Mouse (Mus musculus): ENCODE data around the gene Soat2.

Soat2 gene

DNA sequence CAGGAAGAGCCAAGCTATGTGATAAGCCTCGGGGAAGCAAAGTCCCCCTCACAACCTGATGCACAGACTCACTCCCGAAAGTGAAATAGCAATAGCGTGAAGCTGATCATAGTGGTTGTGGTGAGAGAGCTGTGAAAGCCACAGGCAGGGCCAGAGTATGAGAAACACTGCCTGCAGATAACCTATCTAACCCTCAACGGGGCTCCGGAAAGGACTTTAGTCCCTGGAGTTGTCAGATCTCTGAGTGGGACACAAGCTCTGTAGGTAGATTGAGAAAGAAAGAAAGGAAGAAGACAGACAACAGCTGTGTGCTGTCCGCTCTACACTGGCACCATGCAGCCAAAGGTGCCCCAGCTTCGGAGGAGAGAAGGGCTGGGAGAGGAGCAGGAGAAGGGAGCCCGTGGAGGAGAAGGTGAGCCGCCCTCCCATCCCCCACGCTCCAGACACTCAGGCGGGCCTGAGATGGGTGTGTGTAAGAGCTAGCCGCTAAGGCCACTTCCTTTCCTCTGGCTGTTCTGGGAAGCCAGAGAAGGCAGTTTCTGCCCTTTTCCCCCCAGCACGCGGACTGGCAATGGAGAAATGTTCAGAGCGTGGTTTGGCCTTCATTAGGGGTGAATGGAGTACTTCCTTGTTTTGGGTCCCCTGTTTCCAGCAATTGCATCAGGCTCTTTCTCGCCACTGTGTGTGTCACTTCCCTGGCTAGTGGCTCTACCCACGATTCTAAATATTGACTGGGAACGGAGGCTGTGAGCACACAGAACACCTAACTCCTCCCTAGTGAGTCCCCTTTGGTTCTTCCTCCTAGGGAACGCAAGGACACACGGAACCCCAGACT, at the start of gene Soat2:
Gene Soat2 (plus strand): TSS at position 226 of the 835 bp plus-strand sequence.
- ATAC-seq (ENCODE audit: insufficient number of reproducible peaks, low FRiP score, low TSS enrichment), result no peak

DNA sequence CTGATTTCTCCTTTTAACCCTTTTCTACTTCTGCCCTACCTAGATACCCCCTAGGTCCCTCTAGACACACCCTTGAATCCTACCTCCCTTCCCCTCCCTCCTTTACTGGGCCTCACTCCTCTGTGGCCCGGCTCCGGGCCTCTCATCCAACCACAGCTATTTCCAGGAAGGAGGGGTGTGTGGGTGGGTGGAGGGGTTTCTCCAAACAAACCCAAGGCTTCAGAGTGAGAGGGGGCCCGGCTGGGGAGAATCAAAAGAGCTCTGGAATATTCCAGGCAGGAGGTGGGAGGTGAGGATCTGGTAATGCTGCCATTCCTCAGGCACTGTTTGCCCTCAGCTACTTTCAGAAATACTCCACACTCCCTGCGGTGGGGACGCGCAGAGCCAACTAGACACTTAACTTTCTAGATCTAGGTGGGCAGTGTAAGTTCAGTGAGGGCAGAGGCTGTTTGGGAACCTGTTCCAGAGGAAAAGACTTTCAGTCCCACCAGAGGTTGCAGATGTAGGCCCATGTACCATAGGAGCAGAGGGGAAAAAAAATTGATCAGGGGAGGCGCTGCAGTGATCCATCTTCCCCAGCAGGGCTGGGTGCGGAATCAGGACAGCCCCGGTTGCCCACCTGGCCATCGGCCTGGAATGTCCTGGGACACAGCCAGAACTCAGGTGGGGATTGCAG, 49.2 kb upstream of the Soat2 start:
- no peak for ATAC-seq (ENCODE audit: insufficient number of reproducible peaks, low FRiP score, low TSS enrichment)

DNA sequence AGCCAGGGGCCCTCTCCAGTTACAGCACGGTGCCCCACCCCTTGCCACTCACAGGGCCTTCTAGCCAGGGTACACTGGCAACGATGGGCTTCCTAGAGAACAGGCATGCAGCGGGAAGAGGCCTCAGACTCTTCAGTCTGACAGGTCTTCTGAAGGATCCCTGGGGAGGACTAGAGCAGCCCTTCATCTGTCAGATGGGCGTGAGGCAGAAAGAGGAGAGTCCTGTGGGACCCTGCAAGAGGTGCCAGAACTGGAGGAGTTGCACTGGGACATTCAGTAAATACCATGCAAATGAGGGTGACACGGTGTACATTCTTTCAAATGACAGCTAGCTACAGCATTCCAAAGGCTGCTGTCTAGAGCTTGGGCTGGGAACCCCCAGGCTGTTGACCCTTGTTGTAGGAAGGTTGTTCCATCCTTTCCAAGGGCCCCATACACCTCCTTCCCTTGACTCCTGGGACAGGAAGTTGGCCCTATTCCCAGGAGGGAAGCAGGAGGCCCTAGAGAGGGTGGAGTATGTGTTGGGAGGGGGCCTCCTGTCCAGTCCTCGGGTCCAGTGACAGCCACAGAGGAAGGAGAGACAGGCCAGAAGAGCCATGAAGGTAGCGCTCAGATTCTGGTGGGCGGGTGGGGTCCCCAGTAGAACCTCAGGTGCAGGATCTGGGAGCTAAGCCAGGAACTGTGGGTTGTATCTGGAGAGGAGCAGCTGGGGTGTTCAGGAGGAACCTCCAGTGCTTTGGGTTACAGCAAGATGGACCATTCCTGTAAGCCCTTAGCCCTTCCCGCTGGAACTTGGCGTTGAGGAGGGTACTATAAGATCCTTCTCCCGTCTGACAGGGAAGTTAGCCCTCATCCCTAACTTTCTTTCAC, 48.4 kb upstream of the Soat2 start:
- ATAC-seq (ENCODE audit: insufficient number of reproducible peaks, low FRiP score, low TSS enrichment), result no peak

DNA sequence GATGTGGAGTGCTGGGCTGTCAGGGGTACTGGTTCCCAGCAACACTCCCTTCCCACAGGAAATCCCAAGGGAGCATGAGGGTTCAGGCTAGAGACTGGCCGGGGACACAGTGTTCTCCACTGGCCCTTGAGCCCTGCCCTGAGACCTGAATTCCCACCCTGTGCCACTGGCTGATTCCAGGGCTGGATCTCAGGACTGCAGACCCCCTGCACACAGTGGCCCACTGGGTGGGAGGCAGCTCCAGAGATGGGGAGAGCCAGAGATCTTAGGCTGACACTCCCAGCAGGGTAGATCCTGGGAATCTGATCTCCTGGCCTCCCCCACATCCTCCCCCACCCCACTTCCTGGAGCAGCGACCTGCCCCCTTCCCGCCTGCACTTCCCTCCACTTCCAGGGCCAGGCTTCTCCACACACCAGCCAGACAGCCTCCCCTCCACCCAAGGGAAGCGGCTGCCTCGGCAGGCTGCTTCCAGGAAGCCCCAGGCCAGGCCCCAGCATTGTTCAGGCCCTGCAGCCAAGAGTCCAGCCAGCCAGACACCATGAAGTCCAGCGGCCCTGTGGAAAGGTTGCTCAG, 47.7 kb upstream of the Soat2 start:
- ATAC-seq (ENCODE audit: insufficient number of reproducible peaks, low FRiP score, low TSS enrichment), result no peak

DNA sequence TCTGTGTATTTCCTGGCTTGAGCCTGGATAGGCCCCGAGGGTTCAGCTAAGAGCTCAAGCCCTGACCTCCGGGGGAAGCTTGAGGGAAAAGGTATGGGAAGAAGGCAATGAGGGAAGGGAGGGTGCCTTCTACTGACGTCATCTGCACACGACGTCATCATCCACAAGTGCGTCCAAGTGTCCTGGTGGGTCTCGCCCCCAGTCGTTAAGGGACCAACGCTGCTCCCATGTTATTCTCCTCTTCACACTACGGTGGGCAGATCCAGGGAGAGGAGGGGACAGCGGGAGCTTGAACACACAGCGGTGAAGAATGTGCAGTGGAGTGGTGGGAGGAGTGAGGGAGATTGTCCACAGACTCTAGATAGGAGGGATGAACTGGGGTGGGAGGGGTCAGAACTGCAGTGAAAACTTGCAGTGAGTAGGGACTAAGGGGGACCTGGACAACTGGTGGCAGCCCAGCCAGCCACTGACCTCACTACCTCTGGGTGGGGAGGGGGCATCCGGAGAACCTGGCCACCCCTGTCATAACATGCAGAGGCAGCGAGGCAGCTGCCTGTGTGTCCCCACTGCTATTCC, 46.9 kb upstream of the Soat2 start:
- no peak for ATAC-seq (ENCODE audit: insufficient number of reproducible peaks, low FRiP score, low TSS enrichment)

DNA sequence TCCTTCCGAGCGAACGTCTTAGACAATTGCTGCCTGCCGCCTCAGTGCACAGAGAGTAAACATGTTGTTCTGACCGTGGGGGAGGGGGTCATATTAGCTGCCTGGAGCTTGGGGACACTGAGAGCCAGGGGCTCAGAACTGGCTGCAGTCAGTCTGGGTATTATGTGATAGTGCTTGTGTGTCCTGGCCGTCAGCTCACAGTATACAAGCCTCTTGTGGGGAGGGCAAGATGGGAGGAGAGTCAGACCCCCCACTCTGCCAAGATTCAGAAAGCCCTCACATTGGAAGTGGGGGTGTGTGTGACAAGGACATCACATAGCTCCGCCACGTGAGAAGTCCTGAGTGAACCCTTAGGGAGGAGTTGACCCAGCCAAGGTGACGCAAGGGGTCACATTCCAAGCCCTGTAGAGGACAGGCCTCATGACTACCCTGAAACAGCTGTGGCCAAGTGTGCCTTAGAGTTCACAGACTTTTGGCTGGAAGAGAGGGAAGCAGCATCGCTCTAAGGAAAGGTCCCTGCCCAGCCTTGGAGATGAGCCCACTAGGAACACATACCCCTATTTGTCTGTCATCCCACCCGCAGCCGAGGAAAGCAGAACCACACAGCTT, 46.3 kb upstream of the Soat2 start:
- ATAC-seq (ENCODE audit: insufficient number of reproducible peaks, low FRiP score, low TSS enrichment), result no peak

DNA sequence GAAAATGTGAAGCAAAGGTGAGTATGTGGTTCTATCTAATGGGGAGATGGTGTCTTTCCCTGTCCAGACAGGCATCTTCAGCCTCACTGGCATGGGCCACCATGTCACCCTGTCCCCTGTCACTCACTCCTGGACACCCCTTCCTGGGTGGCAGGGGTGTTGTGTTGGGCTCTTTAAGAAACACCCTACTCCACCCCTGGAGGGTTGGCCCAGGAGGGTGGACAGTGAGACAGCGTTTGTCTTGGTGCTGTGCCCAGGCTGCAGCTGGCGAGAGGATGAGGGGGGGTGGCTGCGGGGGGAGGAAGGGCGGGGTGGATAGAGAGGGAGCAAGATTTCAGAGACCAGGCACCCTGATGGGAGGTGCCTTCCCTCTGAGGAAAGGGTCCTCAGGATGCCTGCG, 45.0 kb upstream of the Soat2 start:
- no peak for ATAC-seq (ENCODE audit: insufficient number of reproducible peaks, low FRiP score, low TSS enrichment)

DNA sequence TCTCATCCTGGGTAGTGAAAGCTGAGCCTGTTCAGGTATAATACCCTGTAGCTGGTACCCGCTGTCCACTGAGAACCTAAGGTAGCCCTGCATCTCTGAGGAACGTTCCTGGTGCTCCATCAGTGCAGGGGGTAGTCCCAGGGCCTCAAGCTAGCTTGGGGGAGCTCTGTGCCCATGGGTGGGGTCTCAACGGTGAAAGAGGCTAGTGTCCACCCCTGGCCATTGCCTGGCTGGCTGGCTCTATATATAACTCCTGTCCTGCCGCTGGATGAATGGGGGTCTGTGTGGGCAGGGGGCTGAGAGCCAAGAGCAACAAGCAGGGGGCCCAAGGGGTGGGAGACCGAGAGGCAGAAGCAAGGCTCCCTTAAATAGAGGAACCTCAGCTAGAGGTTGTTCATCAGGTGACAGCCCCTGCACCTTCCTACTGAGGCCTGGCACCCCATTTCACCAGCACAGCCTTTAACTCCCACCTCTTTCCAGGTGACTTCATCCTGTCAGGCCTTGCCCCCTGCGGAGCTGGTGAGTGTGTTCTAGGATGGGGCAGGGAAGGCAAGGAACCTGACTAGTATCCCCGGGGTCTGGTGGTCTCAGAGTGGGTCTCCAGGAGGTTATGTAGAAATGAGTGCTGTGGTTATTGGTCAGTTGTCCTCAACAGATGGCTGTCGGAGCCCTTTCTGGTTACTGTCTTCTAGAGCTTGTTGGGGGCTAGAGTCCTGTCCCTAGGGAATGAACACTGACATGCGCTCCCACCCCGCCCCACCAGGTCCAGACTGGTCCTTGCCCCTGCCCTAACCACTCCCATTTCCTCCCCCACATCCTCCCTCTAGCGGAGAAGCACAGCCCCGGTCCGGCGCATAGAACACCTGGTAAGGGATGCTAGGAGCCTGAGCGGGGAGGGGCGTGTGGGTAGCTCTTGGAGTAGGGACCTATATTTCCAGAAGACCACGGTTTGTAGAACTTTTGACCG, 44.3 kb upstream of the Soat2 start:
- ATAC-seq (ENCODE audit: insufficient number of reproducible peaks, low FRiP score, low TSS enrichment), result no peak

DNA sequence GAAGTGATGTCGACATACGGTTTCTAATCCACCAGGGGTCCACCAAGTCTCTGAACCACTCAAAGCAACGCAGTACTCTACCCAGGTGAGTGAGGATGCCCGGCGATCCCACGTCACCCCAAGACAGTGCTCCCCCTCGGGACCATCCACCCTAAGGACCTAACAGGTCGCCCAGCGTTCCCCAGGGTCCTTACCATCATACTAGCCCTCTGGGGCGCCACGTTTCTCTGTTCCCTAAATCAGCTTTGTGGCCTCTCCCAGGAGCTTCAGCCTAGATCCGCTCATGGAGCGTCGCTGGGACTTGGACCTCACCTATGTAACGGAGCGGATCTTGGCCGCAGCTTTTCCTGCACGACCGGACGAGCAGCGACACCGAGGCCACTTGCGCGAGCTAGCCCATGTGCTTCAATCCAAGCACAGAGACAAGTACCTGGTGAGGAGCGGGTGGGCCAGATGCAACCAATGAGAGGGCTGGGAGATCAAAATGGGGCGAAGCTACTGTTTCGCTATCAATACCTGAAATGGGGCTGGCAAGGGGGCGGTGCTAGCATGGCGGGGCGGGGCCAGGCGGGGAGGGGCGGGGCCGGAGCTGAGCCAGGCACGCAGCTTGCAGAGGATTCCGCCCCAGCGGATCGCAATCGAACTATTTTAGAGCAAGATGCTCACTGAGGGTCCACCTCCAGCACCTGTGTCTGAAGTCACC, 43.4 kb upstream of the Soat2 start:
- no peak for ATAC-seq (ENCODE audit: insufficient number of reproducible peaks, low FRiP score, low TSS enrichment)

DNA sequence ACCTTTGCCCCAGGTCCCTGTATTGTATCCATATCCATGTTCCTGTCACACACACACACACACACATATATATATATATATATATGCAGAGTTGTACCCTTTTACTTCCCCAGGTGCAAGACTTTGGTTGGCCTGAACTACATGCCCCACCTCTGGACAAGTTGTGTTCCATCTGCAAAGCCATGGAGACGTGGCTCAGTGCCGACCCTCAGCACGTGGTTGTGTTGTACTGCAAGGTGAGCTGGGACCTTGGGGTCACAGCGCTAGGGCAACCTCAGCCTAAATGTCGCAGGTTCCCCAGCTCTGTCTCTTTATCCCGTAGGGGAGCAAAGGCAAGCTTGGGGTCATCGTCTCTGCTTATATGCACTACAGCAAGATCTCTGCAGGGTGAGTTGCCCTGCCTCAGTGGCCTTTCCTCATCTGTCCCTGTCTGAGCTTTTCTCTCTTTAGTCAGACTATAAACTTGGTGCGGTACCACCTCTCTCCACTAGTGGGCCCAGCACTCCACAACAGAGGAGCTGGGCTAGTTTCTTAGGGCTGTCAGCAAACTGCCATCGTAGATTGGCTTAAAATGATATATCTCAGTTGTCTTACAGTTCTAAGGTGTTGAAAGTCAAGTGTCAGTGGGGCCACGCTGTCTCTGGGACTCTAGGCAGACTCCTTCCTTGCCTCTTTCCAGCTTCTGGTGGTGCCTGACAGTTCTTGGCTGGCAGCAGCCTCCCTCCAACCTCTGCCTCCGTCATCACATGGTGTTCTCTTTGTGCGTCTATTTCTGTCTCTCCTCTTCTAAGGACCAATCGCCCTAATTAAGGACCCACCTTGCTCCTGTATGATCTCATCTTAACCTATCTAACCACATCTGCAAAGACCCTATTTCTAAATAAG, 42.4 kb upstream of the Soat2 start:
- ATAC-seq (ENCODE audit: insufficient number of reproducible peaks, low FRiP score, low TSS enrichment), result no peak; the same call in 1 of the 2 replicates

DNA sequence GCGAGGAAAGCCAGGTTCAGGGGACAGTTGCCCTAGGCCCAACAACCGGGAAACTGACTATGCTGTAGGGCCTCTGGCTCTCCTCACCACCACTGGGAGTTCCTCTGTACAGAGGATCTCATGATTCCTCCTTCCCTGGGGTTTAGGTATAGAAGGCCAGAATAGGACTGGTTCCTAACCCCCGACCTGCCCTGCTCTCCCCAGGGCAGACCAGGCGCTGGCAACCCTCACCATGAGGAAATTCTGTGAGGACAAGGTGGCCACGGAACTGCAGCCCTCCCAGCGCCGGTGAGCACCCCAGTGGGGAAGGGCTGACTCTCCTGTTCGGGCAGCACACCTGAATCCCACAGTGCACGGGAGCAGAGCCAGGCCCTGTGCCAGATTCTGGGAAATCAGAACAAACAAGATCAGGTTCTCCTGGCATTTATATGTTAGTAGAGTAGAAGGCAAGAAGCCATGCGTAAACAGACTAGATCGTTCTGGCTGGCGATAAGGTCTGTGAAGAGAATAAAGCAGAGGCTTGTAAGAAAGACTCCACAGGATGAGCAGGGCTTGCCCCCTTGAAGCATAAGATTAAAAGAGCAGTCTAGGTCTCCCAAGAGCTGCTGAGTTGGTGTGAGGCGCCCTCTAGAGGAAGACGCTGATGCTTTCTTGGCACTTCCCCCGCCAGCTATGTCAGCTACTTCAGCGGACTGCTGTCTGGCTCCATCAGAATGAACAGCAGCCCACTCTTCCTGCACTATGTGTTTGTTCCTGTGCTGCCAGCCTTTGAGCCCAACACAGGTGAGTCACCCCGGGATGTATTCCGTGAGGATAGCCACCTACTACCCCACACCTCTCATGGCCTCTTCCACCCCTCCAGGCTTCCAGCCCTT, 41.4 kb upstream of the Soat2 start:
- 0 out of 2 replicates have a peak, but pooled peaks have one; percentile 34 for ATAC-seq (ENCODE audit: insufficient number of reproducible peaks, low FRiP score, low TSS enrichment)

DNA sequence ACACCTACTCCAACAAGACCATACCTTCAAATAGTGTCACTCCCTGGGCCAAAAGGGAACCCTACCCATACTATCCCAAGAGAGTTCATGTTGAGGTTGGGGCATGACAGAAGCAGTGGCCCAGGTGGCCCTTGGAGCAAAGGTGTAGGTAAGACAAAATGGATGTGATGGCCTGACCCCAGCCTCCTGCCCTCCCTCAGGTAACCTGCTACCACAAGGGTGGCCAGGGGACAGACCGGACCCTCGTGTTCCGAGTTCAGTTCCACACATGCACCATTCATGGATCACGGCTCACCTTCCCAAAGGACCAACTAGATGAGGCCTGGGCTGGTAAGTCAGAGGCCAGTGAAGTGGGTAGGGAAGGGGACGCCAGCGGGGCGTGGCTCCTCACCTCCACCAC, 40.1 kb upstream of the Soat2 start:
- ATAC-seq (ENCODE audit: insufficient number of reproducible peaks, low FRiP score, low TSS enrichment), result no peak

DNA sequence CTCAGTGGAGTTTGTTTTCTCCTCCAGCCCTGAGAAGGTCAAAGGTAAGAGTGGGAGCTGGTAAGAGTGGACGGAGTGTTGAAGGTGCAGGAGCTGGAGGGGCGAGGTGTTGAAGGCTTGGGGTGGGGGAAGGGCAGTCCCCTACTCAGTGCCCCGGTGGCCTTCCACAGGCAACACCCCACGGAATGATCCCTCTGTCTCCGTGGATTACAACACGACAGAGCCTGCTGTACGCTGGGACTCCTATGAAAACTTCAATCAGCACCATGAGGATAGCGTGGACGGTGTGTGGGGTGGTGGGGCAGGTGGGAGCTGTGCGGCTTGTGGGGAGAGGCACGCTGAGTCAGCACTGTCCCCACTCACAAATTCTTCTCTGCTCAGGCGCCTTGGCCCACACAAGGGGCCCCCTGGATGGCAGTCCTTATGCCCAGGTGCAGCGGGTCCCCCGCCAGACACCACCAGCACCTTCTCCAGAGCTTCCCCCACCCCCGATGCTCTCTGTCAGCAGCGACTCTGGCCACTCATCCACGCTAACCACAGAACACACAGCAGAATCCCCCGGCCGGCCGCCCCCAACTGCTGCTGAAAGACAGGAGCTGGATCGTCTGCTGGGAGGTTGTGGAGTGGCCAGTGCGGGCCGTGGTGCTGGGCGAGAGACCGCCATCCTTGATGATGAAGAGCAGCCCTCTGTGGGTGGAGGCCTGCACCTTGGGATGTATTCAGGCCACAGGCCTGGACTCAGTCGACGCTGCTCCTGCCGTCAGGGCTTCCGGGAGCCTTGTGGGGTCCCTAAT, 39.4 kb upstream of the Soat2 start:
- no peak for ATAC-seq (ENCODE audit: insufficient number of reproducible peaks, low FRiP score, low TSS enrichment)

DNA sequence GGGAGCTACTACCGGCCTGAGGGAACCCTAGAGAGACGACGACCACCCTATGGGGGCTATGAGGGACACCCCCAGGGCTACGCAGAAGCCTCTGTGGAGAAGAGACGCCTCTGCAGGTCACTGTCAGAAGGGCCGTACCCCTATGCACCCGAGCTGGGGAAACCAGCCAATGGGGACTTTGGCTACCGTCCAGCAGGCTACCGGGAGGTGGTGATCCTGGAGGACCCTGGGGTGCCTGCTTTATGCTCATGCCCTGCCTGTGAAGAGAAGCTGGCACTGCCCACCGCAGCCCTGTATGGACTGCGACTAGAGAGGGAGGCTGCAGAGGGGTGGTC, 38.9 kb upstream of the Soat2 start:
- no peak for ATAC-seq (ENCODE audit: insufficient number of reproducible peaks, low FRiP score, low TSS enrichment)

DNA sequence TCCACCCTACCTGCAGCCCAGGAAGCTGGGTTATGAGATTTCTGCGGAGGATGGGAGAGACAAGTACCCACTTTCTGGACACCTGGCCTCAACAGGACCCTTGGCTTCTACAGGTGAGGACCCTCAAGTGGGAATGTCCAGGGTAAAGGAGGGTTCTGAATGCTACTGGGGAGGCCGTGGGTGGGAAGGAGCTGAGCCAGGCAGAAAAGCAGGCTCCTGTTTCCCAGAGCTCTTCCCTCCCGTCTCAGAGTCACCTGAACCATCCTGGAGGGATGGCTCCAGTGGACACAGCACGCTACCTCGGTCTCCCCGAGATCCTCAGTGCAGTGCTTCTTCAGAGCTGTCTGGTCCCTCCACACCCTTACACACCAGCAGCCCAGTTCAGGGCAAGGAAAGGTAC, 38.1 kb upstream of the Soat2 start:
- ATAC-seq (ENCODE audit: insufficient number of reproducible peaks, low FRiP score, low TSS enrichment), result no peak

DNA sequence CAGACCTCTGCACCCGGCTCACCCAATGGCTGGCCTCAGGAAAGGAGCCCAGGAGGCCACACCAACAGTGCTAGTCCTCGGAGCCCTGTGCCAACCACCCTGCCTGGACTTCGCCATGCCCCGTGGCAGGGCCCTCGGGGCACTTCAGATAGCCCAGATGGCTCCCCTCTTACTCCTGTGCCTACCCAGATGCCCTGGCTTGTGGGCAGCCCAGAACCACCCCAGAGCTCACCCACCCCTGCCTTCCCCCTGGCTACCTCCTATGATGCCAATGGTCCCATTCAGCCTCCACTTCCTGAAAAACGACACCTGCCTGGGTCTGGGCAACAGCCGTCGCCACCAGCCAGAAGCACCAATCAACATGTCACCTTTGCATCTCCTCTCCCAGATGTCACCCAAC, 37.5 kb upstream of the Soat2 start:
- ATAC-seq (ENCODE audit: insufficient number of reproducible peaks, low FRiP score, low TSS enrichment), result no peak
